Mouse (Mus musculus) gonadal fat pad, adult 2 months (tissue): Measurements from ENCODE around the gene Nme4. TPM values are rescaled to one million over a fixed set of nuclear protein-coding genes. Genes with fewer than 3 reads are reported as not detected.

ENCODE experiments used
- DNase-seq: peaks from one replicate; pipeline ENCODE4 v3.0.0-alpha.2; 2012; ENCODE audit warnings: low read depth
- polyA plus RNA-seq: library from polyadenylated mRNA; depleted of rRNA; stranded (reverse); fragments of >200 nt; gene quantifications from 2 replicates; pipeline ENCODE4 v1.2.3, GENCODE M21; 2012; rRNA removed

Nme4 gene
- polyA plus RNA-seq, 1 experiment = 9.4 TPM

- DNase-seq = no peak
Observed at GRCm38 (mm10) chr17:26066488-26067020, 28.8 kb downstream of the Nme4 start.

GRCm38 (mm10) chr17:26064916-26065315 is 30.5 kb downstream of the Nme4 start:
- DNase-seq = no peak

- no peak for DNase-seq
Observed at GRCm38 (mm10) chr17:26057787-26058567, 37.4 kb downstream of the Nme4 start.

GRCm38 (mm10) chr17:26057278-26057677 is 38.1 kb downstream of the Nme4 start:
- no peak for DNase-seq

GRCm38 (mm10) chr17:26055164-26055563 is 40.2 kb downstream of the Nme4 start:
- DNase-seq = no peak

- no peak for DNase-seq
Observed at GRCm38 (mm10) chr17:26054133-26054845, 41.1 kb downstream of the Nme4 start.

- no peak for DNase-seq
Observed at GRCm38 (mm10) chr17:26052706-26053105, 42.7 kb downstream of the Nme4 start.

- no peak for DNase-seq
Observed at GRCm38 (mm10) chr17:26052074-26052473, 43.3 kb downstream of the Nme4 start.

- no peak for DNase-seq
Observed at GRCm38 (mm10) chr17:26048118-26048517, 47.3 kb downstream of the Nme4 start.

GRCm38 (mm10) chr17:26046253-26046997 is 49.0 kb downstream of the Nme4 start:
- no peak for DNase-seq

GRCm38 (mm10) chr17:26045285-26045684 is 50.1 kb downstream of the Nme4 start:
- DNase-seq = no peak

GRCm38 (mm10) chr17:26043249-26043636 is 52.2 kb downstream of the Nme4 start:
- no peak for DNase-seq

- no peak for DNase-seq
Observed at GRCm38 (mm10) chr17:26042599-26043248, 52.7 kb downstream of the Nme4 start.

Other genes starting within 250 kb of the Nme4 start
- gene Wdr90, start 234.1 kb downstream of the Nme4 start, polyA plus RNA-seq = 27.1 and 35.9 TPM in 2 replicates
- 58.8 and 61.7 TPM in 2 replicates for gene Mcrip2, start 226.8 kb downstream of the Nme4 start, polyA plus RNA-seq
- 89.7 and 105 TPM in 2 replicates for gene Mettl26, start 220.5 kb downstream of the Nme4 start, polyA plus RNA-seq
- gene Wfikkn1, start 214.7 kb downstream of the Nme4 start, polyA plus RNA-seq = 0.95 and 1.1 TPM in 2 replicates
- gene Rab40c, start 175.9 kb downstream of the Nme4 start, polyA plus RNA-seq = 49.5 and 51.3 TPM in 2 replicates
- 122 and 144 TPM in 2 replicates for gene Pigq, start 150.7 kb downstream of the Nme4 start, polyA plus RNA-seq
- gene Nhlrc4, start 150.6 kb downstream of the Nme4 start, polyA plus RNA-seq = 7.0 and 12.9 TPM in 2 replicates
- 2.4 TPM in 2 replicates for gene A930017K11Rik, start 143.0 kb downstream of the Nme4 start, polyA plus RNA-seq
- 27.6 and 28.1 TPM in 2 replicates for gene Capn15, start 109.8 kb downstream of the Nme4 start, polyA plus RNA-seq
- 29.9 and 35.0 TPM in 2 replicates for gene Rab11fip3, start 26.0 kb downstream of the Nme4 start, polyA plus RNA-seq
- 24.3 and 24.4 TPM in 2 replicates for gene Decr2, start 5.3 kb downstream of the Nme4 start, polyA plus RNA-seq
- gene Tmem8, start 17.7 kb upstream of the Nme4 start, polyA plus RNA-seq = 65.0 and 70.0 TPM in 2 replicates
- 75.3 and 86.7 TPM in 2 replicates for gene Mrpl28, start 27.9 kb upstream of the Nme4 start, polyA plus RNA-seq
- 16.8 and 19.5 TPM in 2 replicates for gene Axin1, start 43.1 kb upstream of the Nme4 start, polyA plus RNA-seq
- 0.15 TPM in 1 of 2 replicates, not detected in the other for gene Pdia2, start 103.5 kb upstream of the Nme4 start, polyA plus RNA-seq
- gene Rgs11, start 107.3 kb upstream of the Nme4 start, polyA plus RNA-seq = 27.1 and 28.9 TPM in 2 replicates
- gene Arhgdig, start 112.2 kb upstream of the Nme4 start, polyA plus RNA-seq = 3.2 and 3.3 TPM in 2 replicates
- gene Fam234a, start 148.6 kb upstream of the Nme4 start, polyA plus RNA-seq = 67.7 and 87.0 TPM in 2 replicates
- gene Luc7l, start 157.3 kb upstream of the Nme4 start, polyA plus RNA-seq = 22.4 and 23.9 TPM in 2 replicates